Mouse (Mus musculus) brain, embryonic 14.5 days (tissue): ENCODE measurements at regions not wholly inside any gene's neighbourhood (a gene's known extent, or its start where the extent isn't known, plus 50 kb on each side); places are given as distances from the start of the nearest gene placed in this dataset.

ENCODE experiments used
- CTCF ChIP-seq: fragments of 200-500 bp; IDR thresholded peaks from 2 replicates; pipeline ENCODE4 v1.5.1; 2012; ENCODE audit warnings: inconsistent platforms, mild to moderate bottlenecking, moderate library complexity, borderline replicate concordance; ENCODE audit not compliant: insufficient read depth, insufficient read length; ENCODE audit errors: extremely low read depth
- POLR2A ChIP-seq: fragments of 200-500 bp; IDR thresholded peaks from 2 replicates; pipeline ENCODE4 v1.6.1; 2012; ENCODE audit warnings: mild to moderate bottlenecking, inconsistent platforms, borderline replicate concordance; ENCODE audit not compliant: poor library complexity, insufficient read depth, insufficient read length, severe bottlenecking; ENCODE audit errors: extremely low read depth

GRCm38 (mm10) chr13:79054481-79054880 is 854.9 kb upstream of the Nr2f1 start:
- no peak for TF ChIP-seq CTCF
- no peak for TF ChIP-seq POLR2A
